Mouse (Mus musculus): ENCODE results near the gene Zfp354a. TPM values are rescaled to one million over a fixed set of nuclear protein-coding genes. Genes with fewer than 3 reads are reported as not detected.

Gene Zfp354a
- polyA plus RNA-seq, 1 experiment from 2014 or later: 10.1 TPM

DNA sequence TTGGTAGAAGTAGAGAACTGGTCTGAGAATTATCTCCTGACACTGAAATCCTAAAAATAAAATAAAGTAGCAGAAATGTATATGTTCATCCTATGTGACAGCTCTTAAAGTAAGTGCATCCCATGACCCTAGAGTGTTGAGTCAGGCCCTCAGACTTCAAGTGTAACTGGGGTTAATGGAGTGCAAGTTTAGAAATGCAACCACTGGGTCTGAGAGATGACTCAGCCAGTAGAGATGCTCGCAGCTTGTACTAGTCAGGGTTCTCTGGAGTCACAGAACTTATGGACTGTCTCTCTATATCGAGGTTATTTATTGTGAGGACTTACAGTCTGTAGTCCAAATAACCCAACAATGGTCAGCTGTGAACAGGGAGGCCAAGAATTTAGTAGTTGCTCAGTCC lies 7.4 kb upstream of the Zfp354a start:
- 64% methylated on average over 2 of the region's 2 CpGs for WGBS
- H3K27me3 ChIP-seq: no peaks in the 10 kb centered on the region
- H3K4me1 ChIP-seq: no peaks in the 10 kb centered on the region
- H3K36me3 ChIP-seq: no peaks in the 10 kb centered on the region
- no peak overlapping the region for H3K27ac ChIP-seq (replicated peaks)
- H3K4me2 ChIP-seq (replicated peaks): no peak overlapping the region
- no peak overlapping the region for H3K9ac ChIP-seq
- H3K9me3 ChIP-seq (replicated peaks): no peaks in the 10 kb centered on the region
- H3K4me3 ChIP-seq (replicated peaks): no peak overlapping the region
- no peak for ATAC-seq (ENCODE audit: insufficient number of reproducible peaks, low FRiP score, low TSS enrichment, low read depth)

DNA sequence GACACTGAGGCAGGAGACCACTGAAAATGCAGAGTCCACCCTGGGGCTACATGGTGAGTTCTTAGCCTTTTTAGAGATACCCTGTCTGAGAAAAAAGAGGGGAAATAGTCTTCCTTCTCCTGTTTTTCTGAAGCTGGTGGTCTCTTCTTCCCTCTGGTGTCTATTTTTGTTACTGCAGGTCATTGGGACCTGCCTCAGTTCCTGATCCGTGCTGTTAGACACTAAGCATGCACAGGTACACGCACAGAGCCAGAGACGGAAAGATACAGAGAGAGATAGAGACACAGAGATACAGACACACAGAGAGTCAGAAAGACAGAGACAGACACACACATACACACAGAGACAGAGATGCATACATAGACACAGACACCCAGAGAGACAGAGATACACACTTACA lies 5.8 kb upstream of the Zfp354a start:
- H3K27ac ChIP-seq (replicated peaks): no peak overlapping the region
- H3K9ac ChIP-seq: no peak overlapping the region
- no peaks in the 10 kb centered on the region for H3K9me3 ChIP-seq (replicated peaks)
- no peak overlapping the region for H3K4me3 ChIP-seq (replicated peaks)
- H3K4me2 ChIP-seq (replicated peaks): no peak overlapping the region
- WGBS: 45% methylated on average over 3 of the region's 3 CpGs
- no peaks in the 10 kb centered on the region for H3K27me3 ChIP-seq
- no peak for ATAC-seq (ENCODE audit: insufficient number of reproducible peaks, low FRiP score, low TSS enrichment, low read depth)
- no peaks in the 10 kb centered on the region for H3K36me3 ChIP-seq
- H3K4me1 ChIP-seq: no peaks in the 10 kb centered on the region

DNA sequence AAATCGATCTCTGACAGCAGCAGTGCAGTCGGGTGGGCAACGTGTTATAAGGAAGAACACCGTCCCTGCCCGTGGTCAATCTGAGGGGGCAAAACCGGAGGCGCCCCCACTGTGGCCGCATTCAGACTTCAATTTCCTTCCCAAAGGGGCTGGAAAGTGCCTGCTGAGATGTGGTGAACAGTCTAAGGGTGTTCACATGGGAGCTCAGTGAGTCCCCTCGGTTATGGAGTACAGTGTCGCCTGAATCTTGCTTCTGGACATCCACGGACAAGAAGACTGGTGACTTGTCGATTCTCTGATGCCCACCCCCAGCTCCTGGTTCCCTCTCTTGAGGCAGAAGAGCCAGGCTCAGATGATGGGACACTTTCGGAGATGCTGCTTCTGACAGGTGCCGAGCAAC lies 583 bp downstream of the Zfp354a start:
- peak overlapping the region; percentile 80 for H3K4me2 ChIP-seq (replicated peaks)
- H3K9me3 ChIP-seq (replicated peaks): no peaks in the 10 kb centered on the region
- no peak overlapping the region for H3K27ac ChIP-seq (replicated peaks)
- H3K36me3 ChIP-seq: peaks cover 18% of the 10 kb centered on the region
- H3K4me1 ChIP-seq: peaks cover 8% of the 10 kb centered on the region
- WGBS: 17% methylated on average over 14 of the region's 14 CpGs
- peak overlapping the region; percentile 83 for H3K4me3 ChIP-seq (replicated peaks)
- ATAC-seq (ENCODE audit: insufficient number of reproducible peaks, low FRiP score, low TSS enrichment, low read depth): 0 out of 2 replicates have a peak, but pooled peaks have one; percentile 40
- no peaks in the 10 kb centered on the region for H3K27me3 ChIP-seq
- peak overlapping the region; percentile 70 for H3K9ac ChIP-seq

DNA sequence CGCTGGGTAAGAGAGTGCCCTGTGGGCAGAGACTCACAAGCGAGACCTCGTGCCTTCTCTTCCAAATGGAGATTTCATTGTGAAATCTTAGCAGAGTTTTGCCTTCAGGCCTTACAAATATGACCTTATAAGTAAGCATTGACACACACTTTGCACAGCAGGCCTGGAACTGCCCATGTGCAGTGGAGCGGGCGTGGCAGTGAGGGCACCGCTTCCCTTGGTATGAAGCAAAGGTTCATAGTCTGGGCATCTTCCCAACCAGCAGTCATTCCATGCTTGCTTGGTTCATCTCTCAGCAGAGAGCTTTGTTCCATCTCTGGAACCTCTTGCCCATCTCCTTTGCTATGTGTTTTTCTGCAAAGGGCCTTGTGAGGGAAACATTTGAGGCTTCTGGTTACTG lies 1.9 kb downstream of the Zfp354a start:
- peaks cover 27% of the 10 kb centered on the region for H3K36me3 ChIP-seq
- 90% methylated on average over 6 of the region's 6 CpGs for WGBS
- no peak overlapping the region for H3K27ac ChIP-seq (replicated peaks)
- H3K27me3 ChIP-seq: no peaks in the 10 kb centered on the region
- no peak overlapping the region for H3K9ac ChIP-seq
- no peaks in the 10 kb centered on the region for H3K9me3 ChIP-seq (replicated peaks)
- H3K4me1 ChIP-seq: peaks cover 8% of the 10 kb centered on the region
- ATAC-seq (ENCODE audit: insufficient number of reproducible peaks, low FRiP score, low TSS enrichment, low read depth): no peak
- H3K4me3 ChIP-seq (replicated peaks): no peak overlapping the region
- no peak overlapping the region for H3K4me2 ChIP-seq (replicated peaks)

DNA sequence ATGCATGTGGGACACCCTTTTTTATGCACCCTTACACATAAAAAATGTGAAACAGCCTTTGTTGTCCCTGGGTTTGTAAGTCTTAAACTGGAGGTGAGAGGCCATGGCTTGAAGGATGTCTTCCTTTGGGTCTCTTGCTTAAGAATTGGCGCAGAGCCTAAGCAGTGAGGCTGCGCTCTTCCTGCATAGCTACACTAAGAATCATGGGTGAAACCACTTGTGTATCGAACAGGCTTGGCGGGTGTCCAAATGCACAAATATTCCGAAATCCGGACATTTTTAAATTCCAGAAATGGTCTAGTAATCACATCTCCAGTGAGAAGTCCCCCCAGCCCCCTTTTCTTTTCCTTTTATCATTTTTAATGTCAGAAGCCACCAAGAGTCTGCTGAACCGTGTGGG lies 4.2 kb downstream of the Zfp354a start:
- H3K9ac ChIP-seq: no peak overlapping the region
- no peak overlapping the region for H3K27ac ChIP-seq (replicated peaks)
- peaks cover 8% of the 10 kb centered on the region for H3K4me1 ChIP-seq
- H3K4me3 ChIP-seq (replicated peaks): no peak overlapping the region
- H3K4me2 ChIP-seq (replicated peaks): no peak overlapping the region
- H3K9me3 ChIP-seq (replicated peaks): no peaks in the 10 kb centered on the region
- H3K36me3 ChIP-seq: peaks cover 48% of the 10 kb centered on the region
- H3K27me3 ChIP-seq: no peaks in the 10 kb centered on the region
- WGBS: 75% methylated on average over 7 of the region's 7 CpGs
- no peak for ATAC-seq (ENCODE audit: insufficient number of reproducible peaks, low FRiP score, low TSS enrichment, low read depth)

DNA sequence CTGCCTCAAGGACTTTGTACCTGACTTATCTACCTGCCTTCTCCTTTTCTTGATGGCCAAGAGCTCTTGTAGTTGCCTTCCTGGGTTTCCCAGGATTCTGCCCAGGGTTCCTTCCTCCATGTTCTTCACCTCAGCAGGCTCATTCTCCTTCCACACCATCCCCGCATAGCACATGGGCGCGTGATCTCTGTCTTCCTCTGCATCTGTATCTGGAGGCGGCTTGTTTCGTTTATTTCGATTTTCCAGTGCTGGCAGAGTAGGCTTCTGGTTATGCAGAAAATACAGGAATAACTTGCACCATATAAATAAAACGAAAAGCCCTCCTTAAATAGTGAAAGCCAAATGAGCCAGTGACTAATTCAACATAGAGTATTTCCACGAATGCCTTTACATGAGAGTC lies 4.8 kb downstream of the Zfp354a start:
- H3K36me3 ChIP-seq: peaks cover 54% of the 10 kb centered on the region
- no peak overlapping the region for H3K4me2 ChIP-seq (replicated peaks)
- H3K27ac ChIP-seq (replicated peaks): no peak overlapping the region
- peaks cover 8% of the 10 kb centered on the region for H3K4me1 ChIP-seq
- no peak overlapping the region for H3K9ac ChIP-seq
- H3K4me3 ChIP-seq (replicated peaks): no peak overlapping the region
- no peaks in the 10 kb centered on the region for H3K9me3 ChIP-seq (replicated peaks)
- 94% methylated on average over 8 of the region's 8 CpGs for WGBS
- ATAC-seq (ENCODE audit: insufficient number of reproducible peaks, low FRiP score, low TSS enrichment, low read depth): no peak
- H3K27me3 ChIP-seq: no peaks in the 10 kb centered on the region

DNA sequence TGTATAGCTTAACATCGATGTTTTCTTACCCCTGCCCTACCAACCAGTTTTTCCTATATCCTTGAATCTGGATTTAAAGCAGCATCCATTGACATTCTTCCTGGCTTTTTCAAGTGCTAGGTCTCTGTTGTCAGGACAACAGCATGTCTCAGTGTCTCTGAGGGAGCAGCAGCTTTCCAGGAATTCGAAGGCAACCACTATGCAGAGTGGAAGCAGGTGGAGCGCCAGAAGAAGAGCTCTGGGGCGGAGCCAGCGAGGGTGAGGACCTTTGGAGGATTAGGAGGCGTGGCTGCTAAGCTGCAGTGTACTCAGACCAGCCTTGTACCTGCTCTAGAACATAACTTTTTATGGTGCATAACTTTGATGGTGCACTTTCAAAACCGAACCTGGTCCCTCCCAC lies 25.5 kb downstream of the Zfp354a start:
- ATAC-seq (ENCODE audit: insufficient number of reproducible peaks, low FRiP score, low TSS enrichment, low read depth): no peak

DNA sequence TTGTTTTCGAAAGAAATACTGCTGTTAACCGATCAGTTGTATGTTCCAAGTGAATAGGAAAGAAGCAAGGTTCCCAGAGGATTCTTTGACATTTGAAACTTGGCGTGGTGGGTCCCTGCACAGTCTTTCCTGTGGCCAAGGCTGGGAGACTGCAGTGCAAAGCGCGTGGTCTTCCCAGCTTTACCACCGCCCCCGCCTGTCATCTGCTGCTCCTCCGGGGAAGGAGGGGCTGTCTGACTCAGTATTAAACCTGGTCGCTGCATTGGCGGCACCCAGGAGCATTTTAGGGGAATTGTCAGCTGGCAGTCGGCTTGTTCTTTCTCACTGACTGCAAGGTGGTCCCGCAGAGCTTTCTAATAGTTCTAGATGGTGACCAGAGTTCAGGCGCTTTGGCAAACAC lies 26.2 kb downstream of the Zfp354a start:
- Histone ChIP-seq H3K36me3 (no peaks in the 10 kb centered on the region), H3K27me3 (no peaks in the 10 kb centered on the region), H3K27ac (replicated peaks) (no peak overlapping the region), H3K9me3 (replicated peaks) (no peaks in the 10 kb centered on the region), H3K4me2 (replicated peaks) (no peak overlapping the region), H3K4me1 (no peaks in the 10 kb centered on the region), H3K4me3 (replicated peaks) (no peak overlapping the region), H3K9ac (no peak overlapping the region)
- ATAC-seq (ENCODE audit: insufficient number of reproducible peaks, low FRiP score, low TSS enrichment, low read depth): no peak
- WGBS: 46% methylated on average over 13 of the region's 13 CpGs

More for the DNA sequence above, 25.5 kb downstream of the Zfp354a start:
- no peak overlapping the region for H3K27ac ChIP-seq (replicated peaks)
- H3K4me3 ChIP-seq (replicated peaks): no peak overlapping the region
- H3K4me1 ChIP-seq: no peaks in the 10 kb centered on the region
- H3K9me3 ChIP-seq (replicated peaks): no peaks in the 10 kb centered on the region
- no peak overlapping the region for H3K4me2 ChIP-seq (replicated peaks)
- 45% methylated on average over 7 of the region's 7 CpGs for WGBS
- no peaks in the 10 kb centered on the region for H3K36me3 ChIP-seq
- no peaks in the 10 kb centered on the region for H3K27me3 ChIP-seq
- no peak overlapping the region for H3K9ac ChIP-seq

DNA sequence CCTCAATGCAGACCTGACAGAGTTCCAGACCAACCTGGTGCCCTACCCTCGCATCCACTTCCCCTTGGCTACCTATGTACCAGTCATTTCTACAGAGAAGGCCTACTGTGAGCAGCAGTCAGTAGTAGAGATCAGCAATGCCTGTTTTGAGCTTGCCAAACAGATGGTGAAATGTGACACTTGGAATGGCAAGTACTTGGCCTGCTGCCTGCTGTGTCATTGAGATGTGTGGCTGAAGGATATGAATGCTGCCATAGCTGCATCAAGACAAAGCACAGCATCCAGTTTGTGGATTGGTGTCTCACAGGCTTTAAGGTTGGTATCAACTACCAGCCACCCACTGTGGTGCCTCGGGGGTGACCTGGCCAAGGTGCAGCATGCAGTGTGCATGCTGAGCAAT lies 48.2 kb downstream of the Zfp354a start:
- Histone ChIP-seq H3K9me3 (replicated peaks) (0 out of 2 replicates have a peak, but pooled peaks cover 4% of the 10 kb centered on the region), H3K27me3 (no peaks in the 10 kb centered on the region), H3K36me3 (no peaks in the 10 kb centered on the region), H3K4me3 (replicated peaks) (no peak overlapping the region), H3K4me1 (no peaks in the 10 kb centered on the region), H3K9ac (no peak overlapping the region), H3K4me2 (replicated peaks) (no peak overlapping the region), H3K27ac (replicated peaks) (no peak overlapping the region)
- WGBS: 74% methylated on average over 2 of the region's 2 CpGs
- no peak for ATAC-seq (ENCODE audit: insufficient number of reproducible peaks, low FRiP score, low TSS enrichment, low read depth)

DNA sequence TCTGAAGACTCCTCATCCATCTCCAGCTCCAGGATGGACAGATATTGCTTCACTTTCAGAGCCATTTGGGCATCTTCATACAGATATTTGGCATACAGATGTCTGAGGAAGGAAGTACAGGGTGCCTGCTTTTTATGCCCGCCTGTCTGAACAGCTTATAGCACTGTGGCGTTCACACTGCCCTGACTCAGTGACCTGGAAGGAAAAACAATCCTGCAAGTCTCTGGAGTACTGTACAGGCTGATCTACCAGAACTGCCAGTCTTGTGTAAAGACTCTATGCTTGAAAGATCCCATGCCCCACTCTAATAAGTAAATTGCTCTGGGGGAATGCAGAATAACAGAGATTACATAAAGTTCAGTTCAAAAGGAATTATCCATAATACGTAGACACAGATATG lies 51.6 kb downstream of the Zfp354a start:
- 48% methylated on average over 3 of the region's 3 CpGs for WGBS
- Histone ChIP-seq H3K4me2 (replicated peaks) (no peak overlapping the region), H3K36me3 (no peaks in the 10 kb centered on the region), H3K27ac (replicated peaks) (no peak overlapping the region), H3K4me3 (replicated peaks) (no peak overlapping the region), H3K27me3 (no peaks in the 10 kb centered on the region), H3K9ac (no peak overlapping the region), H3K4me1 (no peaks in the 10 kb centered on the region), H3K9me3 (replicated peaks) (0 out of 2 replicates have a peak, but pooled peaks cover 4% of the 10 kb centered on the region)
- no peak for ATAC-seq (ENCODE audit: insufficient number of reproducible peaks, low FRiP score, low TSS enrichment, low read depth)
